Mouse (Mus musculus) C3H10T1/2 (cell line): ENCODE results near the gene Aff1. TPM values are rescaled to one million over a fixed set of nuclear protein-coding genes. Genes with fewer than 3 reads are reported as not detected.

ENCODE experiments used
- polyA plus RNA-seq, 2 experiments: library from polyadenylated mRNA; unstranded; fragments of >200 nt; fragmentation: generic; extraction: Trizol; gene quantifications; one replicate each; pipeline ENCODE4 v1.2.1; 2012; ENCODE audit warnings: missing spikeins in 2 of 2

The Aff1 gene
- 1 to 10 TPM in 1 of 2 experiments, under 1 TPM in 1; 0.66 to 7.2 TPM for polyA plus RNA-seq

GRCm38 (mm10) chr5:103691624-103692530, at the start of gene Aff1:
Gene Aff1 (plus strand): TSS chr5:103692374.

GRCm38 (mm10) chr5:103655346-103656118, 36.6 kb upstream of the Aff1 start, which contains the start of gene 1700016H13Rik:
Gene 1700016H13Rik (minus strand): TSS chr5:103656010.

Other genes with a start within 250 kb of the Aff1 start
- under 1 TPM in 1 of 2 experiments, not detected in 1; 0.02 TPM for gene Slc10a6, start 63.0 kb upstream of the Aff1 start, polyA plus RNA-seq
- gene 1700016H13Rik, start 36.4 kb upstream of the Aff1 start, polyA plus RNA-seq, result not detected
- 1 to 10 TPM in 1 of 2 experiments, under 1 TPM in 1; 0.48 to 3.1 TPM for gene Klhl8, start 218.9 kb downstream of the Aff1 start, polyA plus RNA-seq